Mouse (Mus musculus) heart, adult 2 months (tissue): ENCODE data around the gene Gm11273.

Experiments used
- CTCF ChIP-seq: fragments of 200-600 bp; IDR thresholded peaks from 2 replicates; pipeline ENCODE4 v1.8.1; 2022; ENCODE audit warnings: antibody characterized with exemption, mild to moderate bottlenecking, moderate library complexity
- EP300 ChIP-seq: fragments of 200-500 bp; IDR thresholded peaks from 2 replicates; pipeline ENCODE4 v1.6.1; 2011; ENCODE audit warnings: low read depth, low read length, control low read depth; ENCODE audit not compliant: insufficient read depth

DNA sequence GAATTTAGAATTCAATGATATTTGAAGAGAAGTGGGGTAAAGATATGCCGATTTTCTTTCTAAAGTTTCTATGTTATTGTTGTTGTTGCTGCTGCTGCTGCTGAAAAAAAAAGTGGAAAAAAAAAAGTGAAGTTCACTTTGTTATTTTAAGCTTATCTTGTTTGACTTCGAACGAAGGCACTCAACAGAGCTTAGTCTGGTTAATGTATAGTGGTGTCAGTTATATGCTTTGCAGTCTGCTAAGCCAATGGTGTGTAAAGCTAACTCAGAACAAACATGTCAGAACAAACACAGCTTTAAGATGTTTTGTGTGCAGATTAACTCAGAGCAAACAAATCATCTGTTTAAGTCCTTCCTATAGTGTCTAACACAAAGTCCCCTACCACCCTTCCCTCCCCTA is 47.1 kb downstream of the Gm11273 start:
- no peak for TF ChIP-seq CTCF
- TF ChIP-seq EP300: no peak
